Mouse (Mus musculus) thymus, adult 2 months (tissue): ENCODE results near the gene Zfp592. TPM values are rescaled to one million over a fixed set of nuclear protein-coding genes. Genes with fewer than 3 reads are reported as not detected.
A peak's percentile ranks its signal among the peaks of the same experiment; 100 is the strongest.

Source experiments
- DNase-seq: peaks from one replicate; pipeline ENCODE4 v3.0.0; 2021
- H3K27ac ChIP-seq: fragments of 200-500 bp; 2 replicates; pipeline ENCODE4 v1.5.1; 2012; ENCODE audit warnings: low read length, control low read depth; ENCODE audit not compliant: control insufficient read depth, insufficient read depth
- H3K27me3 ChIP-seq: fragments of 200-500 bp; 2 replicates; pipeline ENCODE4 v1.6.1; 2012; ENCODE audit warnings: mild to moderate bottlenecking, low read length, moderate library complexity, mixed read lengths; ENCODE audit not compliant: control insufficient read depth, insufficient read depth
- H3K36me3 ChIP-seq: fragments of 200-500 bp; 2 replicates; pipeline ENCODE4 v1.6.1; 2012; ENCODE audit warnings: mild to moderate bottlenecking, low read length, moderate library complexity; ENCODE audit not compliant: control insufficient read depth, insufficient read depth
- H3K4me1 ChIP-seq: fragments of 200-500 bp; replicated peaks from 2 replicates; pipeline ENCODE4 v1.6.1; 2012; ENCODE audit warnings: low read length; ENCODE audit not compliant: control insufficient read depth, insufficient read depth
- H3K4me3 ChIP-seq: fragments of 200-500 bp; 2 replicates; pipeline ENCODE4 v1.5.1; 2012; ENCODE audit warnings: mild to moderate bottlenecking, low read length, control low read depth, moderate library complexity; ENCODE audit not compliant: control insufficient read depth, insufficient read depth
- CTCF ChIP-seq: fragments of 200-500 bp; IDR thresholded peaks from 2 replicates; pipeline ENCODE4 v1.5.1; 2012; ENCODE audit warnings: mild to moderate bottlenecking, control low read depth, low read length, moderate library complexity, borderline replicate concordance; ENCODE audit not compliant: control insufficient read depth, poor library complexity, insufficient read depth; ENCODE audit errors: extremely low read depth
- POLR2A ChIP-seq: fragments of 200-500 bp; IDR thresholded peaks from 2 replicates; pipeline ENCODE4 v1.6.1; 2012; ENCODE audit warnings: mild to moderate bottlenecking, low read length, control low read depth, moderate library complexity; ENCODE audit not compliant: control insufficient read depth, poor library complexity, insufficient read depth; ENCODE audit errors: extremely low read depth
- WGBS: fragments of 180-500 bp; shearing (Covaris S2); methylation state at CpG from one replicate; pipeline ENCODE4 v1.1.7; 2018; 5-methylcytosine and 5-hydroxymethylcytosine counted together
- polyA plus RNA-seq: library from polyadenylated mRNA; depleted of rRNA; stranded (reverse); fragments of >200 nt; gene quantifications from 2 replicates; pipeline ENCODE4 v1.2.3, GENCODE M21; 2012

Zfp592 gene
- polyA plus RNA-seq, 1 experiment = 45.0 TPM

- peaks cover 6% of the 10 kb centered on the region for H3K36me3 ChIP-seq
- 25% methylated on average over 3 of the region's 3 CpGs for WGBS
- H3K27me3 ChIP-seq = no peaks in the 10 kb centered on the region
- H3K4me3 ChIP-seq = no peak overlapping the region
- peaks cover 12% of the 10 kb centered on the region for H3K4me1 ChIP-seq
- TF ChIP-seq CTCF (no peak), POLR2A (no peak)
- no peak for DNase-seq
- peak overlapping the region; percentile 60 for H3K27ac ChIP-seq
Observed at GRCm38 (mm10) chr7:81004556-81005079, 11.1 kb downstream of the Zfp592 start.

GRCm38 (mm10) chr7:81005969-81006368 lies 12.5 kb downstream of the Zfp592 start:
- WGBS = 38% methylated on average over 1 of the region's 1 CpGs
- H3K27me3 ChIP-seq = no peaks in the 10 kb centered on the region
- H3K4me1 ChIP-seq = peaks cover 9% of the 10 kb centered on the region
- no peak for DNase-seq
- H3K36me3 ChIP-seq = peaks cover 18% of the 10 kb centered on the region
- no peak overlapping the region for H3K27ac ChIP-seq
- H3K4me3 ChIP-seq = no peak overlapping the region
- no peak for TF ChIP-seq POLR2A
- TF ChIP-seq CTCF = no peak

GRCm38 (mm10) chr7:81008285-81008684 lies 14.8 kb downstream of the Zfp592 start:
- Histone ChIP-seq H3K36me3 (peaks cover 28% of the 10 kb centered on the region), H3K27ac (no peak overlapping the region), H3K4me3 (no peak overlapping the region), H3K27me3 (no peaks in the 10 kb centered on the region), H3K4me1 (peaks cover 7% of the 10 kb centered on the region)
- DNase-seq = no peak
- WGBS = 89% methylated on average over 3 of the region's 3 CpGs
- no peak for TF ChIP-seq POLR2A
- TF ChIP-seq CTCF = no peak

GRCm38 (mm10) chr7:81011576-81011975 lies 18.1 kb downstream of the Zfp592 start:
- peaks cover 31% of the 10 kb centered on the region for H3K36me3 ChIP-seq
- H3K27ac ChIP-seq = no peak overlapping the region
- H3K4me3 ChIP-seq = no peak overlapping the region
- TF ChIP-seq POLR2A = no peak
- no peak for TF ChIP-seq CTCF
- DNase-seq = no peak
- H3K27me3 ChIP-seq = no peaks in the 10 kb centered on the region
- WGBS = 96% methylated on average over 3 of the region's 3 CpGs
- peaks cover 3% of the 10 kb centered on the region for H3K4me1 ChIP-seq

- DNase-seq = no peak
- TF ChIP-seq POLR2A = no peak
- no peak for TF ChIP-seq CTCF
- H3K4me1 ChIP-seq = no peaks in the 10 kb centered on the region
- no peak overlapping the region for H3K27ac ChIP-seq
- no peaks in the 10 kb centered on the region for H3K27me3 ChIP-seq
- H3K36me3 ChIP-seq = peaks cover 33% of the 10 kb centered on the region
- H3K4me3 ChIP-seq = no peak overlapping the region
- WGBS = 94% methylated on average over 11 of the region's 11 CpGs
Observed at GRCm38 (mm10) chr7:81020307-81020706, 26.8 kb downstream of the Zfp592 start.

GRCm38 (mm10) chr7:81022731-81023130 lies 29.2 kb downstream of the Zfp592 start:
- no peaks in the 10 kb centered on the region for H3K4me1 ChIP-seq
- H3K27ac ChIP-seq = no peak overlapping the region
- TF ChIP-seq POLR2A (no peak), CTCF (no peak)
- no peak overlapping the region for H3K4me3 ChIP-seq
- H3K27me3 ChIP-seq = no peaks in the 10 kb centered on the region
- peaks cover 43% of the 10 kb centered on the region for H3K36me3 ChIP-seq
- no peak for DNase-seq

- no peak for DNase-seq
- no peaks in the 10 kb centered on the region for H3K27me3 ChIP-seq
- TF ChIP-seq POLR2A (no peak), CTCF (0 out of 2 replicates have a peak, but pooled peaks have one; percentile 14)
- no peaks in the 10 kb centered on the region for H3K4me1 ChIP-seq
- WGBS = 85% methylated on average over 5 of the region's 5 CpGs
- peaks cover 47% of the 10 kb centered on the region for H3K36me3 ChIP-seq
- no peak overlapping the region for H3K4me3 ChIP-seq
- H3K27ac ChIP-seq = no peak overlapping the region
Observed at GRCm38 (mm10) chr7:81024118-81024517, 30.6 kb downstream of the Zfp592 start.
